Mouse (Mus musculus): ENCODE data around the gene Rab31. TPM values are rescaled to one million over a fixed set of nuclear protein-coding genes. Genes with fewer than 3 reads are reported as not detected.

The Rab31 gene
- polyA plus RNA-seq, 1 experiment: 56.6 TPM

- peak; percentile 94 for TF ChIP-seq POLR2A (IDR thresholded peaks at IDR 0.05; ENCODE audit: borderline replicate concordance, extremely low read depth, insufficient read depth, insufficient read length, poor library complexity, severe bottlenecking)
- no peak for TF ChIP-seq CTCF (IDR thresholded peaks at IDR 0.05; ENCODE audit: borderline replicate concordance, extremely low read depth, insufficient read depth, insufficient read length)
- peak; percentile 99 for DNase-seq (ENCODE audit: low read depth)
Measured at GRCm38 (mm10) chr17:65613463-65614412, 158.8 kb downstream of the Rab31 start, which contains the start of gene Vapa. Gene Vapa (minus strand): TSS chr17:65613555.

DNA sequence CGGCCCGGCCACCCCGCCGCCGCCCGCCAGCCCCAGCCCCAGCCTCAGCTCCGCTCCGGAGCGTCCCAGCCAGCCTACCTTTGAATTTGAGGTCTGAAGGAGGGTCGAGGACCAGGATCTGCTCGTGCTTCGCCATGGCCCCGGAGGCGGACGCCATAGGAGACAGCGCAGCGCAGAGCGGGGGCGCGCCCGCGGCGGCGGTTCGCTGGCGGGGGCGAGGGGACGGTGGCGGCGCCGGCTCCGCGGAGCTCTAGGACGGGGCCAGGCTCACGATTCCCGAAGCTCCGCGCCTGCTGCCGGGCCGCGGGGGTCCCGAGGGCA lies 159.4 kb downstream of the Rab31 start:
- TF ChIP-seq CTCF (IDR thresholded peaks at IDR 0.05; ENCODE audit: borderline replicate concordance, extremely low read depth, insufficient read depth, insufficient read length) (no peak), POLR2A (IDR thresholded peaks at IDR 0.05; ENCODE audit: borderline replicate concordance, extremely low read depth, insufficient read depth, insufficient read length, poor library complexity, severe bottlenecking) (no peak)

GRCm38 (mm10) chr17:65612391-65613141 lies 160.0 kb downstream of the Rab31 start:
- TF ChIP-seq CTCF (IDR thresholded peaks at IDR 0.05; ENCODE audit: borderline replicate concordance, extremely low read depth, insufficient read depth, insufficient read length) (no peak), POLR2A (IDR thresholded peaks at IDR 0.05; ENCODE audit: borderline replicate concordance, extremely low read depth, insufficient read depth, insufficient read length, poor library complexity, severe bottlenecking) (no peak)
- peak; percentile 49 for DNase-seq (ENCODE audit: low read depth)

More for the DNA sequence above, 159.4 kb downstream of the Rab31 start:
- no peak for DNase-seq (ENCODE audit: low read depth)

- peak; percentile 16 for DNase-seq (ENCODE audit: low read depth)
- no peak for TF ChIP-seq CTCF (IDR thresholded peaks at IDR 0.05; ENCODE audit: borderline replicate concordance, extremely low read depth, insufficient read depth, insufficient read length)
- TF ChIP-seq POLR2A (IDR thresholded peaks at IDR 0.05; ENCODE audit: borderline replicate concordance, extremely low read depth, insufficient read depth, insufficient read length, poor library complexity, severe bottlenecking): no peak
Measured at GRCm38 (mm10) chr17:65611721-65612120, 160.8 kb downstream of the Rab31 start.

DNA sequence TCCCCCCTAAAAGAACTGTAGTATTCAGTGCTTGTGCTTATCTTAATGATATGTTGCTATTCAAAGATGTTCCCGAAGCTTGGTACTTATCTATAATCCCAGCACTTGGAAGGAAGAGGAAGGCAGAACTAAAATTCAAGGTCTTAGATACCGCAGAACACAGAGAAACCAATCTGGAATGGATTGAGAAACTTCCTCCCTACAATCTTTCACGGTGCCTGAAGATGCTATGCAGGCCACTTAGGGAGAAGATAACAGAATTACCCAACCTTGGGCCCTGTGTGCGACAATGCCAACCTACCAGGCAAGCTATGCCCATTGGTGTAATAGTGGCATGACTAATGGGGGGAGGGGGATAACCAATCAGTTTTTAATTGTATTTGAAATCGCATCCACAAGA lies 163.8 kb downstream of the Rab31 start:
- no peak for TF ChIP-seq CTCF (IDR thresholded peaks at IDR 0.05; ENCODE audit: borderline replicate concordance, extremely low read depth, insufficient read depth, insufficient read length)
- no peak for TF ChIP-seq POLR2A (IDR thresholded peaks at IDR 0.05; ENCODE audit: borderline replicate concordance, extremely low read depth, insufficient read depth, insufficient read length, poor library complexity, severe bottlenecking)
- no peak for DNase-seq (ENCODE audit: low read depth)

GRCm38 (mm10) chr17:65608312-65608687 lies 164.3 kb downstream of the Rab31 start:
- no peak for DNase-seq (ENCODE audit: low read depth)
- no peak for TF ChIP-seq POLR2A (IDR thresholded peaks at IDR 0.05; ENCODE audit: borderline replicate concordance, extremely low read depth, insufficient read depth, insufficient read length, poor library complexity, severe bottlenecking)
- TF ChIP-seq CTCF (IDR thresholded peaks at IDR 0.05; ENCODE audit: borderline replicate concordance, extremely low read depth, insufficient read depth, insufficient read length): no peak

DNA sequence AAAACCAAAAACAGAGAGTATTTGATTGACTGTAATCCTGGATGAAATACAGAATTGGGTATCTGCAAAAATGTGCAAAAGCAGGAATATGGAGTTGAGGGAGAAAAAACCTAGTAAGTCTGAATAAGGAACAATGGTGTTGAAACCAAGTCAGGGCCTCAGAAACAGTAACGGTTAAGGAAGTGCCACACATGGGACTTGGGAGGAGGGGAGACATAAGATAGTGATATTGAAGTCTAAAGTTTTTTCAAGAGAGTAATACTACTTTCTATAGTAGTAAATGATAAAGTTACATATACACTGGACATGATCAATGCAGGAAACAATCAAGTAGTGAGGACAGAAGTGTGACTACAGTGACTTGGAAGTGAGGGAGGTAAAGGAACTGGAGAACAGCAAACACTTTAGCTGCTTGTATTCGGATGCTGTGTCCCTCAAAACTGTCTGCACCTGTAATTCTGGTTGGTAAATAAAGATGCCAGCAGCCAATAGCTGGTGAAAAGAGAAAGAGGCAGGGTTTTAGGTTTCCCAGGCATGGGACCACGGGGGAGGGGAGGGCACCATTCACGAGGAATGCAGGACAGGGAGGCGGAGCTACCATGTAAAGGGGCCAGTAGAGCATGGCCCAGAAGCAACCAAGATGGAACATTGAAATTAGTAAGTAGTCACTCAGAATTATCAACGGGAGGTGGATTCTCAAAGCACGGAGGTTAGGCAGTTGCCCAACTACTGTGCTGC lies 164.8 kb downstream of the Rab31 start:
- DNase-seq (ENCODE audit: low read depth): no peak
- TF ChIP-seq CTCF (IDR thresholded peaks at IDR 0.05; ENCODE audit: borderline replicate concordance, extremely low read depth, insufficient read depth, insufficient read length) (no peak), POLR2A (IDR thresholded peaks at IDR 0.05; ENCODE audit: borderline replicate concordance, extremely low read depth, insufficient read depth, insufficient read length, poor library complexity, severe bottlenecking) (no peak)

DNA sequence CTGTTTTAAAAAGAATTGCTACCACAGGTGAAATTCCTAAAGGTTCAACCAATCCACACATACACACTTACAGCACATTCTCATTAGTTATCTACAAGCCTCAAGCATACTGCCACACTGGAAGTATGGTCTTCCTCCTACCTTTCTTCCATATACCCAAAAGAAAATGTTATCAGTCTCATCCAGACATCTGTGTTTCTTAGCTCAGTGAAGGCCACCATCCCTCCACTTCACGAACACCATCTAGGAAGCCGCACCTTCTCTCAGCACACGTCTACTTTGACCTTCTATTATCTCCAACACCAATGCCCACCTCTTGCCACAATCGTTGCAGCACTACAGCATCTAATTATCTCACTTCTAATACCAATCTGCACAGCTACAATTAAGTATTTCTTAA lies 166.5 kb downstream of the Rab31 start:
- no peak for DNase-seq (ENCODE audit: low read depth)
- TF ChIP-seq POLR2A (IDR thresholded peaks at IDR 0.05; ENCODE audit: borderline replicate concordance, extremely low read depth, insufficient read depth, insufficient read length, poor library complexity, severe bottlenecking): no peak
- TF ChIP-seq CTCF (IDR thresholded peaks at IDR 0.05; ENCODE audit: borderline replicate concordance, extremely low read depth, insufficient read depth, insufficient read length): no peak

DNA sequence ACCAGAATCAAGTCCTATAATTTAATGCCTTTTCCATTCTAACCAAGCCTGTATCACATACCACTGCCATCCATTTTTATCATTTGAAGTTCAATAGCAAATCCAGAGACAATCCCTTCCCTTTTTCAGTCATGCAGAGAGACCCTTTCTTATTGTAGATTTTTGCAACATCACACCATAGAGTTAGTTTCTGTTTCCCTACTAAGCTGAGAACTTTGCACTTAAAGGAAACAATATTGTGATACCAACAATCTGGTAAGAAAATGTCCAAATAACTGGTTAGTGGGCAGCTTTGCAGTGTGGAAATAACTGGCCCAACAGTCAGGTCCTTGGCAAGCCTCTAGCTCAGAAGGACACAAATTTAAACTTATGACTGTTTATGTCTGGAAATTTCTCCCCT lies 167.7 kb downstream of the Rab31 start:
- no peak for DNase-seq (ENCODE audit: low read depth)
- no peak for TF ChIP-seq CTCF (IDR thresholded peaks at IDR 0.05; ENCODE audit: borderline replicate concordance, extremely low read depth, insufficient read depth, insufficient read length)
- no peak for TF ChIP-seq POLR2A (IDR thresholded peaks at IDR 0.05; ENCODE audit: borderline replicate concordance, extremely low read depth, insufficient read depth, insufficient read length, poor library complexity, severe bottlenecking)

DNA sequence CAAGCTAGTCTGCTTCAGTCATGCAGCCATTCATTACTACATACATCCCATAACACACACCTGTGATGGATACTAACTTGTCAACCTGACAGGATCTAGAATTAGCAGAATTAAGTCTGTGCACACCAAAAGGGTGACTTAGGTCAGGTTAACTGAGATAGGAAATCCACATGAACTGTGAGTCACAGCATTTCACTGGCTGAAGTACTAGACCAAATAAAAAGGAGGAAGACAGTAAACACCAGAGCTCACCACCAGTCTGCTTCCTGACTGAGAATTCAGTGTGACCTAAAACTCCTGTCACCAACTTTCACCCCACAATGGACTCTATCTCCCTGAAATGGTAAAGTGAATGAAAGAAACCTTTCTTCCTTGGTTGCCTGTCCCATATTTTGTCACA lies 168.2 kb downstream of the Rab31 start:
- no peak for DNase-seq (ENCODE audit: low read depth)
- TF ChIP-seq POLR2A (IDR thresholded peaks at IDR 0.05; ENCODE audit: borderline replicate concordance, extremely low read depth, insufficient read depth, insufficient read length, poor library complexity, severe bottlenecking) (no peak), CTCF (IDR thresholded peaks at IDR 0.05; ENCODE audit: borderline replicate concordance, extremely low read depth, insufficient read depth, insufficient read length) (no peak)

Other genes with a start within 250 kb of the Rab31 start
- gene Tmem232, start 232.0 kb downstream of the Rab31 start, polyA plus RNA-seq (2012; rRNA removed): 0.21 and 0.31 TPM in 2 replicates
- gene Vapa, start 159.2 kb downstream of the Rab31 start, polyA plus RNA-seq (2012; rRNA removed): 75.9 and 76.7 TPM in 2 replicates
- 0.10 and 0.11 TPM in 2 replicates for gene Txndc2, start 130.6 kb downstream of the Rab31 start, polyA plus RNA-seq (2012; rRNA removed)
- 92.2 and 93.7 TPM in 2 replicates for gene Ppp4r1, start 9.8 kb upstream of the Rab31 start, polyA plus RNA-seq (2012; rRNA removed)
- gene Ralbp1, start 113.0 kb upstream of the Rab31 start, polyA plus RNA-seq (2012; rRNA removed): 28.4 and 32.5 TPM in 2 replicates
- 49.1 and 53.5 TPM in 2 replicates for gene Twsg1, start 178.5 kb upstream of the Rab31 start, polyA plus RNA-seq (2012; rRNA removed)

Data from brain, embryonic 14.5 days (tissue).